Mouse (Mus musculus) CH12.LX (cell line): ENCODE data around the gene Arl8b. TPM values are rescaled to one million over a fixed set of nuclear protein-coding genes. Genes with fewer than 3 reads are reported as not detected.

Source experiments
- DNase-seq: peaks from one replicate; pipeline ENCODE4 v3.0.0-alpha.2; 2013; ENCODE audit errors: extremely low read depth
- H3K27ac ChIP-seq: 2 replicates; pipeline ENCODE4 v1.5.1; 2012; ENCODE audit warnings: low read depth, mild to moderate bottlenecking, control low read depth, moderate library complexity; ENCODE audit not compliant: insufficient read depth
- H3K27me3 ChIP-seq: replicated peaks from 2 replicates; pipeline ENCODE3; 2012; ENCODE audit warnings: inconsistent platforms
- H3K36me3 ChIP-seq, 2 experiments: replicated peaks in 1 of 2; 2 replicates each; pipeline versions ENCODE3 to v1.6.1; 2012; ENCODE audit warnings: inconsistent platforms in 1 of 2, low read length in 1 of 2, mild to moderate bottlenecking in 1 of 2, mixed read lengths in 1 of 2, moderate library complexity in 1 of 2; ENCODE audit not compliant: control insufficient read depth in 1 of 2, insufficient read depth in 1 of 2
- H3K4me1 ChIP-seq, 2 experiments: 2 replicates each; pipeline ENCODE4 v1.6.1; 2012; ENCODE audit warnings: inconsistent platforms in 1 of 2, moderate library complexity in 1 of 2; ENCODE audit not compliant: insufficient read depth in 2 of 2, control insufficient read depth in 1 of 2
- H3K4me2 ChIP-seq: 2 replicates; pipeline ENCODE4 v1.6.1; 2012; ENCODE audit warnings: low read depth, mild to moderate bottlenecking, control low read depth; ENCODE audit not compliant: poor library complexity, insufficient read depth, severe bottlenecking
- H3K4me3 ChIP-seq, 3 experiments: fragments of 150-350 bp in 1 of 3; sonication (generic) in 1 of 3; replicated peaks in 1 of 3; 2 replicates each; pipeline versions ENCODE3 to v1.5.1; 2011 to 2012; ENCODE audit warnings: low read depth in 2 of 3, low read length in 2 of 3, mild to moderate bottlenecking in 2 of 3, moderate library complexity in 2 of 3, control low read depth in 1 of 3, improper control_type of control experiment in 1 of 3, inconsistent platforms in 1 of 3, mixed read lengths in 1 of 3; ENCODE audit not compliant: poor library complexity in 1 of 3
- H3K79me2 ChIP-seq: replicated peaks from 2 replicates; pipeline ENCODE4 v1.6.1; 2012; ENCODE audit warnings: mild to moderate bottlenecking, moderate library complexity; ENCODE audit not compliant: control insufficient read depth, poor library complexity, insufficient read depth, severe bottlenecking; ENCODE audit errors: extremely low read depth
- H3K9ac ChIP-seq: 2 replicates; pipeline ENCODE4 v1.6.1; 2012; ENCODE audit warnings: low read depth, mild to moderate bottlenecking, control low read depth, moderate library complexity; ENCODE audit not compliant: insufficient read depth
- H3K9me3 ChIP-seq: replicated peaks from 2 replicates; pipeline ENCODE3; 2012; ENCODE audit warnings: low read length, inconsistent platforms, mixed read lengths
- BHLHE40 ChIP-seq: IDR thresholded peaks from 2 replicates; pipeline ENCODE4 v1.6.1; 2011; ENCODE audit warnings: mild to moderate bottlenecking, low read depth, low read length, improper control_type of control experiment
- CHD2 ChIP-seq: IDR thresholded peaks from 2 replicates; pipeline ENCODE4 v1.6.1; 2011; ENCODE audit warnings: low read length, improper control_type of control experiment
- E2F4 ChIP-seq: IDR thresholded peaks from 2 replicates; pipeline ENCODE4 v1.6.1; 2011; ENCODE audit warnings: low read depth, low read length, improper control_type of control experiment; ENCODE audit not compliant: insufficient replicate concordance
- ELF1 ChIP-seq: IDR thresholded peaks from 2 replicates; pipeline ENCODE4 v1.6.1; 2014; ENCODE audit warnings: low read depth, mild to moderate bottlenecking, inconsistent platforms, low read length, improper control_type of control experiment
- HCFC1 ChIP-seq: IDR thresholded peaks from 2 replicates; pipeline ENCODE4 v1.6.1; 2012; ENCODE audit warnings: low read depth, mild to moderate bottlenecking, inconsistent platforms, low read length, improper control_type of control experiment
- JUN ChIP-seq: IDR thresholded peaks from 2 replicates; pipeline ENCODE4 v1.6.1; 2011; ENCODE audit warnings: low read depth, mild to moderate bottlenecking, low read length, improper control_type of control experiment, moderate library complexity; ENCODE audit not compliant: insufficient read depth
- JUND ChIP-seq: conservative IDR thresholded peaks from 2 replicates; pipeline ENCODE4 v1.6.1; 2011; ENCODE audit warnings: low read depth, low read length, improper control_type of control experiment
- MAFK ChIP-seq: IDR thresholded peaks from 2 replicates; pipeline ENCODE4 v1.6.1; 2011; ENCODE audit warnings: low read length, improper control_type of control experiment; ENCODE audit not compliant: insufficient replicate concordance
- MAZ ChIP-seq: IDR thresholded peaks from 2 replicates; pipeline ENCODE4 v1.6.1; 2012; ENCODE audit warnings: low read depth, mild to moderate bottlenecking, inconsistent platforms, low read length, improper control_type of control experiment, moderate library complexity
- MEF2A ChIP-seq: IDR thresholded peaks from 2 replicates; pipeline ENCODE4 v1.6.1; 2014; ENCODE audit warnings: low read depth, mild to moderate bottlenecking, inconsistent platforms, low read length, improper control_type of control experiment, borderline replicate concordance
- MYC ChIP-seq: IDR thresholded peaks from 2 replicates; pipeline ENCODE4 v1.6.1; 2011; ENCODE audit warnings: low read depth, mild to moderate bottlenecking, improper control_type of control experiment, low read length
- NRF1 ChIP-seq: IDR thresholded peaks from 2 replicates; pipeline ENCODE4 v1.6.1; 2014; ENCODE audit warnings: low read depth, mild to moderate bottlenecking, inconsistent platforms, low read length, improper control_type of control experiment, moderate library complexity
- PAX5 ChIP-seq: IDR thresholded peaks from 2 replicates; pipeline ENCODE4 v1.6.1; 2012; ENCODE audit warnings: low read length, inconsistent platforms, mixed read lengths
- POLR2AphosphoS2 ChIP-seq: IDR thresholded peaks from 2 replicates; pipeline ENCODE4 v1.6.1; 2011; ENCODE audit warnings: low read depth, low read length, improper control_type of control experiment
- RAD21 ChIP-seq: IDR thresholded peaks from 2 replicates; pipeline ENCODE4 v1.6.1; 2011; ENCODE audit warnings: low read depth, mild to moderate bottlenecking, low read length, improper control_type of control experiment, moderate library complexity
- SIN3A ChIP-seq: IDR thresholded peaks from 2 replicates; pipeline ENCODE4 v1.6.1; 2012; ENCODE audit warnings: low read length, improper control_type of control experiment, inconsistent platforms
- TCF12 ChIP-seq: IDR thresholded peaks from 2 replicates; pipeline ENCODE4 v1.6.1; 2014; ENCODE audit warnings: low read depth, mild to moderate bottlenecking, inconsistent platforms, low read length, improper control_type of control experiment
- UBTF ChIP-seq: IDR thresholded peaks from 2 replicates; pipeline ENCODE4 v1.6.1; 2012; ENCODE audit warnings: low read depth, mild to moderate bottlenecking, inconsistent platforms, low read length, improper control_type of control experiment, moderate library complexity
- USF1 ChIP-seq: IDR thresholded peaks from 2 replicates; pipeline ENCODE4 v1.6.1; 2014; ENCODE audit warnings: low read depth, mild to moderate bottlenecking, inconsistent platforms, low read length, improper control_type of control experiment
- USF2 ChIP-seq: conservative IDR thresholded peaks from 2 replicates; pipeline ENCODE4 v1.6.1; 2011; ENCODE audit warnings: low read depth, low read length, improper control_type of control experiment
- ZKSCAN1 ChIP-seq: IDR thresholded peaks from 2 replicates; pipeline ENCODE4 v1.6.1; 2012; ENCODE audit warnings: low read depth, inconsistent platforms, low read length, improper control_type of control experiment, borderline replicate concordance
- ZMIZ1 ChIP-seq: IDR thresholded peaks from 2 replicates; pipeline ENCODE4 v1.6.1; 2012; ENCODE audit warnings: low read depth, mild to moderate bottlenecking, inconsistent platforms, low read length, improper control_type of control experiment
- ZNF384 ChIP-seq: IDR thresholded peaks from 2 replicates; pipeline ENCODE4 v1.6.1; 2012; ENCODE audit warnings: low read depth, low read length, improper control_type of control experiment, inconsistent platforms
- dilution Hi-C: fragments of 300-500 bp; cut with MboI; formaldehyde crosslinking; loops from 2 replicates; pipeline ENCODE4 v1.14.3; 2020; ENCODE audit warnings: low sequenced_read_pairs; ENCODE audit not compliant: extremely low pct_unique_long_range_greater_than_20kb, extremely low pct_ligation_motif_present
- in situ Hi-C: fragments of 300-500 bp; cut with MboI; formaldehyde crosslinking; loops from 3 replicates; pipeline ENCODE4 v1.14.3; 2019; ENCODE audit warnings: low sequenced_read_pairs, low pct_ligation_motif_present, low pct_unique_long_range_greater_than_20kb, mixed read lengths
- polyA plus RNA-seq: library from polyadenylated mRNA; unstranded; fragments of >175 nt; gene quantifications from 2 replicates; pipeline ENCODE4 v1.2.1, GENCODE M21; 2012; ENCODE audit warnings: low read depth; ENCODE audit not compliant: insufficient read length
- total RNA-seq, 2 experiments: library from RNA; depleted of rRNA; stranded (reverse); fragments of 300-350 nt in 1 of 2; fragments of >200 nt in 1 of 2; gene quantifications; 2 replicates each; pipeline ENCODE4 v1.2.3; 2012 to 2014

Gene Arl8b
- total and polyA plus RNA-seq, 3 experiments = 47.8 to 170 (median 141) TPM

DNA sequence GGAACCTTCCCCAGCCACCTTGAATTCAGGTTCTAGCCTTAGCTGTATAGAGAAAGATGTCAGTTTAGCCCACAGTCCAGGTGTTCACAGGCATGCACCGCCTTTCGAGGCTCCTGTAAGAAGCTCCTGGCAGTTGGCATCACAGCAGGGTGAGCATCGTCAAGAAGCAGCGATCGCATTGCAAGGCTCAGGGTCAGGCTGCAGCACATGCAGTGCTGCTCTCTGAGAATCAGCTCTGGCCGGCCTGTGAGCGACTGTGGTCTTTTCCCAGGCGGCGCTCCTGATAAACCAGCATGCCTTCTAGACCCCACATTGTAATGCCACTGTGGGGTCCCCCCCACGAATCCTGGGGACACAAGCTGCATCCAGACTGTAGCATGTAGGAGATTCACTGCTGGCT lies 27.3 kb downstream of the Arl8b start:
- dilution Hi-C loops = no loop called here
- Histone ChIP-seq H3K4me1 (peaks cover 8 to 50% of the 10 kb centered on the region in 2 experiments), H3K27me3 (no peaks in the 10 kb centered on the region), H3K4me2 (no peak overlapping the region)
- no peak for TF ChIP-seq ZMIZ1
- no peak for TF ChIP-seq USF1
- no peak for TF ChIP-seq UBTF
- TF ChIP-seq PAX5 = no peak
- TF ChIP-seq, all 38 proteins: peak for 0
- DNase-seq = no peak
- no peaks in the 10 kb centered on the region for H3K9me3 ChIP-seq
- H3K27ac ChIP-seq = no peak overlapping the region
- H3K9ac ChIP-seq = no peak overlapping the region
- H3K36me3 ChIP-seq = peaks cover 3 to 35% of the 10 kb centered on the region in 2 experiments
- no peak overlapping the region for H3K4me3 ChIP-seq
- in situ Hi-C loops = no loop called here
- H3K79me2 ChIP-seq = peaks cover 69% of the 10 kb centered on the region

DNA sequence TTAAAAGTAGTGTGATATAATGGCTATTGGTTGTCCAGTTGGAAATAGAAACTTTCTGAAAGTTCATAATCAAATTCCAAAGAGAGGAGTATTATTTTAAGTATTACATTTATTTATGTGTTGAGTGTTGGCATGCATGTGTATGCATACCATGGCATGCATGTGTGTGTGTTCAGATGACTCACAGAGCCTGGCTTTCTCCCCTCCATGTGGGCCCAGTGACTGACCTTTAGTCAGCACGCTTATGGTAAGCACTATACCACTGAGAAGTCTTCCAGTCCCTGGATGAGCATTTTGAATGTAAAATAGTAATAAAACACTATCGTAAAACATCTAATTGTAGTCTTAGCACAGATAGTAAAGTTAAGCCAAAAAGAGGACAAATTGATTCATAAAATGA lies 29.2 kb downstream of the Arl8b start:
- Histone ChIP-seq H3K4me1 (peaks cover 2 to 31% of the 10 kb centered on the region in 2 experiments; a peak in 3 of 4 replicates), H3K4me2 (no peak overlapping the region), H3K4me3 (no peak overlapping the region), H3K9me3 (no peaks in the 10 kb centered on the region), H3K9ac (no peak overlapping the region), H3K27me3 (no peaks in the 10 kb centered on the region), H3K27ac (no peak overlapping the region), H3K36me3 (peaks cover 14 to 48% of the 10 kb centered on the region in 2 experiments), H3K79me2 (peaks cover 60% of the 10 kb centered on the region)
- dilution Hi-C loops (no loop called here), in situ Hi-C loops (no loop called here)
- TF ChIP-seq MAFK (no peak), MYC (no peak), RAD21 (no peak), USF2 (no peak), ZNF384 (no peak)
- no peak for DNase-seq

DNA sequence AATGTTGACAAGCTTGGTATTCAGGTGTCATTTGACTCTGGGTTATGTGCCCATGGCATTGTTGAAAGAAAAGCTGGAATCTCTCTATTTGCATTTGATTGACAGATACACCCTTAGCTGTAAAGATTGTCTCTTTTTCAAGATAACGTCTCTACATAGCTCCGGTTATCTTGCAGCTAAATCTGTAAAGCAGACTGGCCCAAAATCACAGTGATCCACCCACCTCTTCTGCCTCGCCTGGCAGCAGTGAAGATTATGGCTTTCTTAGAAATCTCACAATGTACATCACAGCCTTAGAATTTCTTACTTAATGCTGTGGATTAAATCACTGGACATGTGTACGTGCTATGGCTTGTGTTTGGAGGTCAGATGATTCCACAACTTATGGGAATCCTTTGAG lies 34.6 kb downstream of the Arl8b start:
- no peak overlapping the region for H3K27ac ChIP-seq

More for the DNA sequence above, 34.6 kb downstream of the Arl8b start:
- Histone ChIP-seq H3K4me2 (no peak overlapping the region), H3K4me1 (peaks cover 0 to 2% of the 10 kb centered on the region in 2 experiments; a peak in 1 of 4 replicates)
- TF ChIP-seq MAFK (no peak), JUN (no peak), ELF1 (no peak), MAZ (no peak), BHLHE40 (no peak), TCF12 (no peak), ZKSCAN1 (no peak), HCFC1 (no peak), NRF1 (no peak), USF2 (no peak), CHD2 (no peak), E2F4 (no peak), POLR2AphosphoS2 (no peak), SIN3A (no peak), JUND (no peak), MEF2A (no peak)
- TF ChIP-seq, all 38 proteins: peak for 0
- Histone ChIP-seq H3K36me3 (peaks cover 42 to 90% of the 10 kb centered on the region in 2 experiments), H3K79me2 (peaks cover 16% of the 10 kb centered on the region), H3K9me3 (no peaks in the 10 kb centered on the region), H3K27me3 (no peaks in the 10 kb centered on the region), H3K9ac (no peak overlapping the region), H3K4me3 (no peak overlapping the region)
- dilution Hi-C loops (no loop called here), in situ Hi-C loops (loop anchor here (5.0 kb wide), 1 partner anchor 35 kb away; the partner anchor contains the start of gene Arl8b)
- no peak for DNase-seq
